Mouse (Mus musculus) midbrain, embryonic 14.5 days (tissue): ENCODE data around the gene Rbl2. TPM values are rescaled to one million over a fixed set of nuclear protein-coding genes. Genes with fewer than 3 reads are reported as not detected.
A peak's percentile ranks its signal among the peaks of the same experiment; 100 is the strongest.

Experiments
- ATAC-seq: fragments of 200-750 bp; cut with Nextera tagmentation; 2 replicates; pipeline ENCODE4 v1.8.0; 2017; ENCODE audit warnings: moderate number of reproducible peaks, moderate library complexity; ENCODE audit not compliant: low FRiP score, low TSS enrichment
- DNase-seq: peaks from one replicate; pipeline ENCODE4 v3.0.0-alpha.2; 2015
- H3K27ac ChIP-seq: fragments of 300-500 bp; sonication (generic); replicated peaks from 2 replicates; pipeline ENCODE4 v1.5.1; 2014; ENCODE audit warnings: mild to moderate bottlenecking, low read depth, low read length, moderate library complexity
- H3K27me3 ChIP-seq: fragments of 300-500 bp; sonication (generic); 2 replicates; pipeline ENCODE4 v1.6.1; 2014; ENCODE audit warnings: low read length, control low read depth, mixed read lengths; ENCODE audit not compliant: control insufficient read depth, insufficient read depth
- H3K36me3 ChIP-seq: fragments of 300-500 bp; sonication (generic); 2 replicates; pipeline ENCODE4 v1.6.1; 2014; ENCODE audit warnings: low read length, control low read depth; ENCODE audit not compliant: control insufficient read depth, insufficient read depth
- H3K4me1 ChIP-seq: fragments of 300-500 bp; sonication (generic); 2 replicates; pipeline ENCODE4 v1.6.1; 2014; ENCODE audit warnings: mild to moderate bottlenecking, antibody characterized with exemption, low read length, control low read depth; ENCODE audit not compliant: control insufficient read depth, insufficient read depth
- H3K4me2 ChIP-seq: fragments of 300-500 bp; sonication (generic); 2 replicates; pipeline ENCODE4 v1.6.1; 2014; ENCODE audit warnings: mild to moderate bottlenecking, low read length, moderate library complexity
- H3K4me3 ChIP-seq: fragments of 300-500 bp; sonication (generic); replicated peaks from 2 replicates; pipeline ENCODE4 v1.5.1; 2014; ENCODE audit warnings: low read depth, low read length
- H3K9ac ChIP-seq: fragments of 300-500 bp; sonication (generic); replicated peaks from 2 replicates; pipeline ENCODE4 v1.6.1; 2014; ENCODE audit warnings: mild to moderate bottlenecking, low read length, moderate library complexity
- H3K9me3 ChIP-seq: fragments of 300-500 bp; sonication (generic); 2 replicates; pipeline ENCODE4 v1.6.1; 2016; ENCODE audit warnings: low read length, control low read depth, mixed read lengths; ENCODE audit not compliant: control insufficient read depth
- WGBS: fragments of 180-500 bp; shearing (Covaris S2); extraction: QIAGEN DNeasy Blood & Tissue Kit; methylation state at CpG from one replicate; pipeline ENCODE4 v1.1.7; 2014; 5-methylcytosine and 5-hydroxymethylcytosine counted together
- polyA plus RNA-seq: library from polyadenylated mRNA; unstranded; fragments of >200 nt; fragmentation: Nextera tagmentation; extraction: Ambion mirVana; gene quantifications from 2 replicates; pipeline ENCODE4 v1.2.1, GENCODE M21; 2014

The Rbl2 gene
- 16.7 and 23.8 TPM in 2 replicates for polyA plus RNA-seq

DNA sequence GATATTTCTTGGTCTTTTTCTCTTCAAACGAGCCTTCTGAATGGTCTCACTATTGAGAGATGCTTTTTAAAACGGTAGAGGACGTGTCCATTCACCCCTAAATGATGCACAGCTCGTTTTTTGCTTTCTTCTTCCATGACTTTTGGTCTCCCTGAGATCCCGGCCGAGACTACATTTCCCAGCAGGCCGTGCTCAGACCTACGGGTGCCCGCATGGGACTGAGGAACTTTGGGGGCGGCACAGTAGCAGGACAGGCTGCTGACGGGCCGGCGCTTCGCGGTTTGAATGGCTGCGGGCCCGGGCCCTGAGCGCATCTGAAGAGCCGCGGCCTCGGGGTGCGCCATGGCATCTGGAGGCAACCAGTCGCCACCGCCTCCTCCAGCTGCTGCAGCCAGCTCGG, at the start of gene Rbl2:
Gene Rbl2, plus strand, starts transcription at position 224 of the 400 bp plus-strand sequence.
- Histone ChIP-seq H3K4me1 (peaks cover 13% of the 10 kb centered on the region), H3K4me2 (peak within 1 kb of the TSS; percentile 70), H3K4me3 (peak within 1 kb of the TSS; percentile 86), H3K27me3 (no peaks in the 10 kb centered on the region), H3K27ac (peak within 1 kb of the TSS; percentile 80), H3K9me3 (no peaks in the 10 kb centered on the region), H3K9ac (peak within 1 kb of the TSS; percentile 68), H3K36me3 (peaks cover 3% of the 10 kb centered on the region; the same call in 1 of the 2 replicates)
- WGBS = under 1% methylated on average over 25 of the region's 25 CpGs
- DNase-seq = peak; percentile 97
- peak; percentile 97 for ATAC-seq

- WGBS = 88% methylated on average over 6 of the region's 6 CpGs
- Histone ChIP-seq H3K9ac (no peak overlapping the region), H3K4me2 (no peak overlapping the region), H3K27ac (no peak overlapping the region), H3K27me3 (no peaks in the 10 kb centered on the region), H3K4me3 (no peak overlapping the region), H3K4me1 (no peaks in the 10 kb centered on the region), H3K9me3 (no peaks in the 10 kb centered on the region), H3K36me3 (peaks cover 94% of the 10 kb centered on the region)
- no peak for DNase-seq
- ATAC-seq = no peak
Measured at GRCm38 (mm10) chr8:91034417-91034816, 35.4 kb upstream of the Rbl2 start.

GRCm38 (mm10) chr8:91036905-91037304, 33.0 kb upstream of the Rbl2 start:
- H3K27ac ChIP-seq = no peak overlapping the region
- no peak overlapping the region for H3K4me3 ChIP-seq
- no peak overlapping the region for H3K4me2 ChIP-seq
- H3K4me1 ChIP-seq = no peaks in the 10 kb centered on the region
- DNase-seq (no peak), ATAC-seq (no peak)
- no peaks in the 10 kb centered on the region for H3K27me3 ChIP-seq
- H3K9ac ChIP-seq = no peak overlapping the region
- WGBS = 92% methylated on average over 6 of the region's 6 CpGs
- H3K9me3 ChIP-seq = no peaks in the 10 kb centered on the region
- H3K36me3 ChIP-seq = peaks cover 94% of the 10 kb centered on the region

- no peak overlapping the region for H3K27ac ChIP-seq
- H3K36me3 ChIP-seq = peaks cover 94% of the 10 kb centered on the region
- no peaks in the 10 kb centered on the region for H3K4me1 ChIP-seq
- no peaks in the 10 kb centered on the region for H3K9me3 ChIP-seq
- no peak overlapping the region for H3K4me3 ChIP-seq
- no peak for ATAC-seq
- no peak overlapping the region for H3K4me2 ChIP-seq
- no peaks in the 10 kb centered on the region for H3K27me3 ChIP-seq
- no peak overlapping the region for H3K9ac ChIP-seq
- DNase-seq = no peak
- 97% methylated on average over 1 of the region's 1 CpGs for WGBS
Measured at GRCm38 (mm10) chr8:91038637-91039036, 31.2 kb upstream of the Rbl2 start.

- H3K36me3 ChIP-seq = peaks cover 81% of the 10 kb centered on the region
- no peaks in the 10 kb centered on the region for H3K9me3 ChIP-seq
- no peak overlapping the region for H3K4me3 ChIP-seq
- no peak overlapping the region for H3K27ac ChIP-seq
- H3K27me3 ChIP-seq = no peaks in the 10 kb centered on the region
- H3K4me1 ChIP-seq = no peaks in the 10 kb centered on the region
- H3K4me2 ChIP-seq = no peak overlapping the region
- DNase-seq (no peak), ATAC-seq (no peak)
- no peak overlapping the region for H3K9ac ChIP-seq
- 97% methylated on average over 4 of the region's 4 CpGs for WGBS
Measured at GRCm38 (mm10) chr8:91046370-91046769, 23.5 kb upstream of the Rbl2 start.

DNA sequence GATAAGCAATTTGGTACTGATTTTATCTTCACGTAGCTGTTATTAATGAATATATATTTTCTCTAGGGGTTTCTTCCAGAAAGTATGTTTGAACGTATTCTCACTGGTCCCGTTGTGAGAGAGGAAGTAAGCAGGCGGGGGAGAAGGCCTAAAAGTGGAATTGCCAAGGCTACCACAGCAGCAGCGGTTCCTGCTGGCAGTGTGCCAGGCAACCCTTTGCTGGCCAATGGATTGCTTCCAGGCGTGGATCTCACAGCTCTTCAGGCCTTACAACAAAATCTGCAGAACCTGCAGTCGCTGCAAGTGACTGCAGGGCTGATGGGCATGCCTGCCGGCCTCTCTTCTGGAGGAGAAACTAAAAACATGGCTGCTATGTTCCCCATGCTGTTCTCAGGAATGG, 18.8 kb upstream of the Rbl2 start:
- H3K27me3 ChIP-seq = no peaks in the 10 kb centered on the region
- H3K4me2 ChIP-seq = no peak overlapping the region
- H3K4me3 ChIP-seq = no peak overlapping the region
- H3K9ac ChIP-seq = no peak overlapping the region
- ATAC-seq (no peak), DNase-seq (peak; percentile 86)
- 0 out of 2 replicates have a peak overlapping the region, but pooled peaks have one; percentile 0 for H3K27ac ChIP-seq
- peaks cover 62% of the 10 kb centered on the region for H3K36me3 ChIP-seq
- H3K4me1 ChIP-seq = no peaks in the 10 kb centered on the region
- no peaks in the 10 kb centered on the region for H3K9me3 ChIP-seq
- 48% methylated on average over 8 of the region's 8 CpGs for WGBS

- Histone ChIP-seq H3K4me2 (no peak overlapping the region), H3K9me3 (no peaks in the 10 kb centered on the region), H3K4me1 (no peaks in the 10 kb centered on the region), H3K27ac (no peak overlapping the region), H3K9ac (no peak overlapping the region), H3K36me3 (peaks cover 43% of the 10 kb centered on the region), H3K4me3 (no peak overlapping the region), H3K27me3 (no peaks in the 10 kb centered on the region)
- WGBS = 93% methylated on average over 4 of the region's 4 CpGs
- DNase-seq = no peak
- ATAC-seq = no peak
Measured at GRCm38 (mm10) chr8:91054418-91054817, 15.4 kb upstream of the Rbl2 start.

GRCm38 (mm10) chr8:91056848-91057247, 13.0 kb upstream of the Rbl2 start:
- Histone ChIP-seq H3K4me3 (no peak overlapping the region), H3K27me3 (no peaks in the 10 kb centered on the region), H3K36me3 (peaks cover 21% of the 10 kb centered on the region), H3K9ac (no peak overlapping the region), H3K4me2 (no peak overlapping the region), H3K27ac (no peak overlapping the region), H3K9me3 (no peaks in the 10 kb centered on the region), H3K4me1 (no peaks in the 10 kb centered on the region)
- DNase-seq (no peak), ATAC-seq (no peak)
- 65% methylated on average over 3 of the region's 3 CpGs for WGBS

- no peak for ATAC-seq
- no peaks in the 10 kb centered on the region for H3K27me3 ChIP-seq
- H3K9me3 ChIP-seq = no peaks in the 10 kb centered on the region
- H3K9ac ChIP-seq = no peak overlapping the region
- H3K27ac ChIP-seq = no peak overlapping the region
- H3K4me2 ChIP-seq = no peak overlapping the region
- DNase-seq = no peak
- H3K4me1 ChIP-seq = no peaks in the 10 kb centered on the region
- H3K4me3 ChIP-seq = no peak overlapping the region
- H3K36me3 ChIP-seq = peaks cover 12% of the 10 kb centered on the region; the same call in 1 of the 2 replicates
Measured at GRCm38 (mm10) chr8:91059086-91059578, 10.7 kb upstream of the Rbl2 start.
